Mouse (Mus musculus) liver, embryonic 13.5 days (tissue): ENCODE results near the gene Hivep3. TPM values are rescaled to one million over a fixed set of nuclear protein-coding genes. Genes with fewer than 3 reads are reported as not detected.

Source experiments
- ATAC-seq: fragments of 200-750 bp; cut with Nextera tagmentation; 2 replicates; pipeline ENCODE4 v1.8.0; 2017; ENCODE audit warnings: low read depth, mild to moderate bottlenecking, moderate number of reproducible peaks, moderate library complexity
- DNase-seq: peaks from one replicate; pipeline ENCODE4 v3.0.0; 2022
- H3K27ac ChIP-seq: fragments of 300-500 bp; sonication (generic); 2 replicates; pipeline ENCODE4 v1.5.1; 2015; ENCODE audit warnings: moderate library complexity, mild to moderate bottlenecking, inconsistent platforms
- H3K27me3 ChIP-seq: fragments of 300-500 bp; sonication (generic); 2 replicates; pipeline ENCODE4 v1.6.1; 2015; ENCODE audit warnings: mild to moderate bottlenecking, inconsistent platforms
- H3K36me3 ChIP-seq: fragments of 300-500 bp; sonication (generic); 2 replicates; pipeline ENCODE4 v1.6.1; 2015; ENCODE audit warnings: mild to moderate bottlenecking, inconsistent platforms
- H3K4me1 ChIP-seq: fragments of 300-500 bp; sonication (generic); replicated peaks from 2 replicates; pipeline ENCODE4 v1.6.1; 2015; ENCODE audit warnings: inconsistent platforms
- H3K4me2 ChIP-seq: fragments of 300-500 bp; sonication (generic); 2 replicates; pipeline ENCODE4 v1.6.1; 2015; ENCODE audit warnings: inconsistent platforms, mild to moderate bottlenecking, moderate library complexity
- H3K4me3 ChIP-seq: fragments of 300-500 bp; sonication (generic); replicated peaks from 2 replicates; pipeline ENCODE4 v1.5.1; 2015; ENCODE audit warnings: mild to moderate bottlenecking, inconsistent platforms
- H3K9ac ChIP-seq: fragments of 300-500 bp; sonication (generic); 2 replicates; pipeline ENCODE4 v1.6.1; 2015; ENCODE audit warnings: mild to moderate bottlenecking, inconsistent platforms
- H3K9me3 ChIP-seq: fragments of 300-500 bp; sonication (generic); replicated peaks from 2 replicates; pipeline ENCODE4 v1.6.1; 2016; ENCODE audit warnings: inconsistent platforms
- WGBS: fragments of 180-500 bp; shearing (Covaris S2); methylation state at CpG from one replicate; pipeline ENCODE4 v1.1.7; 2015; ENCODE audit not compliant: insufficient replicate concordance; 5-methylcytosine and 5-hydroxymethylcytosine counted together
- polyA plus RNA-seq: library from polyadenylated mRNA; unstranded; fragments of >200 nt; fragmentation: Nextera tagmentation; extraction: Ambion mirVana; gene quantifications from 2 replicates; pipeline ENCODE4 v1.2.1, GENCODE M21; 2015

Gene Hivep3
- polyA plus RNA-seq, 1 experiment from 2014 or later: 2.1 TPM

DNA sequence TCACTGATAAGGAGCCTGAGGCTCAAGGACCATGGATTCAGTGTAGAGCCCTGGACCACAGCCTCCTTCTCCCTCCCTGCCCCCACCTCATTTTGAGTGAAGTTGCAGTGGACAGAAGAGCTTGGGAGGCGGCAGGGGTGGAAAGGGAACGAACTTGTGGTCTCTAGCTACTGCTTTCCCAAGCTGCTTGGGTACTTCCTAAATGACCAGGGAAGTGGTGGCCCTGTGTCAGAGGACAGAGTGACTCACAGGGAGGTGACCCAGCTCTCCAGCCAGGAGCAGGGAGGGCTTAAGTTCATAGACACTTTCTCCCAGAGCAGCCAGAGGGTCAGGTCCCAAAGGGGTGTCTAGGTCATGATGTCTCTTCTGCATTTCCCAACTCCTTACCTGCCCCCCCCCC lies 178.6 kb downstream of the Hivep3 start:
- no peak for DNase-seq

DNA sequence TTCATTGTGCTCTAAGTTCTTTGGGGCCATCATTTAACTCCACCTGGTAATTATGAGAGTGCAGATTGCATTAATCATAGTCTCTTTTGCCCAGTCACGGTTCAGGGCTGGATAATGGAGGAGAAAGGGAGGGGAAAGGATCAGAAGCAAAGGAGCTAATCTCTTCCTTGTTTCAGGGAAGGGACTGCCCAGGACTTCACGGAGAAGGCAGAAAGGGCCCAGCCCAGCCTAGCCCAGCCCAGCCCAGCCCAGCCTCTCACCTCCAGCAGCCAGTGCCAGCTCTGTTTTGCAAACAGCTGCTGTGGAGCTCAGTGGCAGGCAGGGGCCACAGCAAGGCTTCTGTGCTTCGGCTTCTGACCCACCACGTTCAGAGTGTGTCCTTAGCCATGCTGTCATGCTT lies 180.6 kb downstream of the Hivep3 start:
- Histone ChIP-seq H3K36me3 (no peaks in the 10 kb centered on the region), H3K27ac (no peak overlapping the region), H3K9ac (no peak overlapping the region), H3K4me3 (no peak overlapping the region), H3K4me1 (no peaks in the 10 kb centered on the region), H3K4me2 (no peak overlapping the region), H3K9me3 (no peaks in the 10 kb centered on the region), H3K27me3 (no peaks in the 10 kb centered on the region)
- ATAC-seq (no peak), DNase-seq (no peak)
- 38% methylated on average over 4 of the region's 4 CpGs for WGBS

More for the DNA sequence above, 178.6 kb downstream of the Hivep3 start:
- H3K4me1 ChIP-seq: no peaks in the 10 kb centered on the region
- no peak overlapping the region for H3K27ac ChIP-seq
- H3K9me3 ChIP-seq: no peaks in the 10 kb centered on the region
- H3K36me3 ChIP-seq: no peaks in the 10 kb centered on the region
- no peak overlapping the region for H3K9ac ChIP-seq
- no peak overlapping the region for H3K4me2 ChIP-seq
- H3K27me3 ChIP-seq: no peaks in the 10 kb centered on the region
- no peak overlapping the region for H3K4me3 ChIP-seq
- 13% methylated on average over 2 of the region's 2 CpGs for WGBS
- no peak for ATAC-seq

DNA sequence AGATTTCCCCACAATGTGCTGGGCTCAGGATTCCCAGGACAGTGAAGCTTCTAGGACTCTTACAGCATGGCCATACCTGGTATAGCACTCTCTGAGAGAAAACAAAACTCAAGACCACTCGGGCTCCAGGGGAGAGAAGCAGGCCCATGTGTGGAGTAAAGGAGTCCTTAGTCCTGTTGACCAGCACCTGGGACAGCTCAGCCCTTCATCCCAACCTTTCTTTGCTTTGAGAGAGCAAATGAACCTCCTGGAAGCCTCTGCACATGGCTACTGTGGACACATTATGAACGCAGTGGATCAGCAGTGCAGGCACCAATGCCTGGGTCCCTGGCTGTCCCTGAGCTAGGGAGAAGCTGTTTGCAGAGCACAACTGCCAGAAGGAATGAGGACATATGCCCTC lies 181.5 kb downstream of the Hivep3 start:
- WGBS: 66% methylated on average over 2 of the region's 2 CpGs
- H3K9me3 ChIP-seq: no peaks in the 10 kb centered on the region
- H3K27ac ChIP-seq: no peak overlapping the region
- H3K9ac ChIP-seq: no peak overlapping the region
- H3K27me3 ChIP-seq: no peaks in the 10 kb centered on the region
- H3K4me2 ChIP-seq: no peak overlapping the region
- no peak overlapping the region for H3K4me3 ChIP-seq
- H3K36me3 ChIP-seq: no peaks in the 10 kb centered on the region
- DNase-seq: no peak
- no peak for ATAC-seq
- H3K4me1 ChIP-seq: no peaks in the 10 kb centered on the region

DNA sequence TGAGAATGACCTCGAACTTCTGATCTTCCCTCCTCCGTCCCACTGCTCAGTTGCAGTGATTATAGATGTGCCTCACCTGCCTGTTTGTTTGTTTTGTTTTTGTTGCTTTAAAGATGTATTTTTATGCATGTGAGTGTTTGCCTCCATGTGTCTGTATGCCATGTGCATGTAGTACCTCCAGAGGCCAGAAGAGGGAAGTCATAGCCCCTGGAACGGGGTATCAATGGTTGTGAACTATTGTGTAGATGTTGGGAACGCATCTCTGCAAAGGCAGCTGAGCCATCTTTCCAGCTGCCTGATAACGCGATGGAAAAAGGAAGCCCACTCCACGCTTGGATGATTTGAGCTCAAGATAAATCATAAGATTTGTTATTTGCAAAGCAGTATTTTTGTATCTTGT lies 183.9 kb downstream of the Hivep3 start:
- Histone ChIP-seq H3K4me3 (no peak overlapping the region), H3K27ac (no peak overlapping the region), H3K4me1 (no peaks in the 10 kb centered on the region), H3K36me3 (no peaks in the 10 kb centered on the region), H3K9me3 (no peaks in the 10 kb centered on the region), H3K27me3 (no peaks in the 10 kb centered on the region), H3K9ac (no peak overlapping the region), H3K4me2 (no peak overlapping the region)
- DNase-seq (no peak), ATAC-seq (no peak)
- 59% methylated on average over 7 of the region's 7 CpGs for WGBS

DNA sequence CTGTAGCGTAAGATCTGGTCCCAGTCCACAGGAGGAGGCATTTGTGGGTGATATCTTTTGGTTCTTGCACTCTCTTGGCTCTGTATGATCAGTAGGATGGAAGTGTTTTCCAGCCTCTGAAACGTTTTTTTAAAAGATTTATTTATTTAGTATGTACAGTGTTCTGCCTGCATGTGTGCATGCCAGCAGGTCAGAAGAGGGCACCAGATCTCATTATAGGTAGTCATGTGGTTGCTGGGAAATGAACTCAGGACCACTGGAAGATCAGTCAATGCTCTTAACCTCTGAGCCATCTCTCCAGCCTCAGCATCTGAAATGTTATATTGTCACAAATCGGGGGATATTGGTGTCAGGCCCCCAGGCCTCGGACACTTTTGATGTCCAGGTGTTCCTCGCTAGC lies 185.8 kb downstream of the Hivep3 start:
- Histone ChIP-seq H3K27ac (no peak overlapping the region), H3K4me3 (no peak overlapping the region), H3K36me3 (no peaks in the 10 kb centered on the region), H3K4me2 (no peak overlapping the region), H3K27me3 (no peaks in the 10 kb centered on the region), H3K9me3 (no peaks in the 10 kb centered on the region), H3K9ac (no peak overlapping the region), H3K4me1 (no peaks in the 10 kb centered on the region)
- ATAC-seq: no peak
- 59% methylated on average over 5 of the region's 5 CpGs for WGBS
- DNase-seq: no peak

DNA sequence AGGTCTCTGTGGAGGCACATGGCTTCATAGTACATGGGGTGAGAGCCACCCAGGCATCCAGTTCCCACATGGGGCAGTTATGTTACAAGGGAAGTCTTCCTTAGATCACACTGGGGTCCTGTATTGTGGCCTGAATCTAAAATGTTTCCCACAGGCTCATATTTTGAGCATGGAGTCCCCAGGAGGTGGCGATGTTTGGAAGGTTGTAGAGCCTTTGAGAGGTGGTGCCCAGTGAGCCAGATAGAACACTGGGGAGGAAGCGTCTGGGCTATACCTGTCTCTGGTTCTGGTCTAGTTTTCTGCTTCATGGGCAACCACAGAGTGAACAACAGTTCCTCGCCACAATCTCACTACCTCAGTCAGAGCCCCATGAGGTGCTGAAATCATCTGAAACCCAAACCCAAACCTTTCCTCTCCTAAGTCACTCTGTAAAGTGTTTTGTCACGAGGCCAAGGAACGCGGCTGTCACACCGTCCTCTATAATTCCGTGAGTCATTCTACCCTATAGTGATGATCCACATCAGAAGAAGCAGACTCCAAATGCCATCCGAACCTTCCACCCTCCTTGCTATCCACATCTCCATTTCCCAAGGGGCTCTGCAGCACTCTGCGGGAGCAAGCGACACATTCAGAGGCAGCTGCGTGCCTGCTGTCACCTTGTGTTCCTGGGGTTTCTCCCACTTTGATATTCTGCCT lies 187.6 kb downstream of the Hivep3 start:
- H3K9ac ChIP-seq: no peak overlapping the region
- no peaks in the 10 kb centered on the region for H3K27me3 ChIP-seq
- ATAC-seq (no peak), DNase-seq (no peak)
- H3K4me1 ChIP-seq: no peaks in the 10 kb centered on the region
- H3K4me3 ChIP-seq: no peak overlapping the region
- no peaks in the 10 kb centered on the region for H3K36me3 ChIP-seq
- WGBS: 70% methylated on average over 12 of the region's 12 CpGs
- no peak overlapping the region for H3K27ac ChIP-seq
- no peak overlapping the region for H3K4me2 ChIP-seq
- H3K9me3 ChIP-seq: no peaks in the 10 kb centered on the region

DNA sequence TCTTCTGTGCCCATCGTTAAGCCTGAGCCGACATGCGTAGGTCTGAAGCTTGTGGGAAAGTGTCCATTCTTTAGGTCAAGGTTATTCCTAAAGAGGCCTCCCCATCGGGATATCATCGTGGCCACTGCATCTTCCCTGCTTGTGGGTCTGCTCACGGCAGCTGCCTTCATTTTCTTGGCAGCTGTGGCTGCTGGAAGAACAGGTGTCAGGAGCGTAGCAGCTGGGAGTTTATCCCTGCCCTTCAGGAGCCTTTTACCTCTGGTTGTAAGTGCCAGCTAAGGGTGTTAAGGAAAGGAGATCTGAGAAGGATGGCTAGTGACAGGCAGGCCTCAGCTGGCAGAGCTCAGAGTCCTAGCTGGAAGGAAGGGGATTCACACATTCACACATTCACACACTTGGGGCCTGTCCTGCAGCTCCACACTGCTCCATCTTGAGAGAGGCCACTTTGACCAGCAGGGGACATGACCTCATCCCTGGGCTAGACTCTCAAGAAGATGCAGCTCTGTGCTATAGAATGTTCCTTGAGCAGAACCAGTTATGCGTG lies 188.2 kb downstream of the Hivep3 start:
- DNase-seq: no peak
- H3K9me3 ChIP-seq: no peaks in the 10 kb centered on the region
- H3K4me3 ChIP-seq: no peak overlapping the region
- H3K27me3 ChIP-seq: no peaks in the 10 kb centered on the region
- H3K36me3 ChIP-seq: no peaks in the 10 kb centered on the region
- no peak overlapping the region for H3K4me2 ChIP-seq
- no peak overlapping the region for H3K9ac ChIP-seq
- H3K27ac ChIP-seq: no peak overlapping the region
- WGBS: 65% methylated on average over 8 of the region's 8 CpGs
- no peak for ATAC-seq
- H3K4me1 ChIP-seq: no peaks in the 10 kb centered on the region

DNA sequence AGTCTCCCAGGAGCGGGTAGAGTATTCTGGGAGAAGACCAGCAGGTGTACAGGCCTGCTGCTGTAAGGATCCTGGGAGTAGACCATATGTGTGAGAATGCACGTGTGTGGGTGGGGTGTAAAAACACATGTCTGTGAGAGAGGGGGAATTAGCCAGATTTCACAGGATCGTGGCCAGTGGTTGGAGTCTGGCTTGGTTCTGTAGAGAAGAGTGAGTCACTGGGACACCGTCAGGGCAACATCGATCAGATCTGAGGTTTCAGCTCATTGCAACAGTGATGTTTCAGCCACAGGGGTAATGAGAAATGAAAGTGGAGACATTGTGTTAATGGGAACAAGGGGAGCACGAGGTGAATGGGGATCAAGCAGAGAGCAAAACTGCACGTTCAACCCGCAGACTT lies 189.4 kb downstream of the Hivep3 start:
- Histone ChIP-seq H3K4me3 (no peak overlapping the region), H3K9ac (no peak overlapping the region), H3K9me3 (no peaks in the 10 kb centered on the region), H3K4me2 (no peak overlapping the region), H3K36me3 (no peaks in the 10 kb centered on the region), H3K27ac (no peak overlapping the region), H3K4me1 (no peaks in the 10 kb centered on the region), H3K27me3 (no peaks in the 10 kb centered on the region)
- DNase-seq (no peak), ATAC-seq (no peak)
- 70% methylated on average over 8 of the region's 8 CpGs for WGBS

DNA sequence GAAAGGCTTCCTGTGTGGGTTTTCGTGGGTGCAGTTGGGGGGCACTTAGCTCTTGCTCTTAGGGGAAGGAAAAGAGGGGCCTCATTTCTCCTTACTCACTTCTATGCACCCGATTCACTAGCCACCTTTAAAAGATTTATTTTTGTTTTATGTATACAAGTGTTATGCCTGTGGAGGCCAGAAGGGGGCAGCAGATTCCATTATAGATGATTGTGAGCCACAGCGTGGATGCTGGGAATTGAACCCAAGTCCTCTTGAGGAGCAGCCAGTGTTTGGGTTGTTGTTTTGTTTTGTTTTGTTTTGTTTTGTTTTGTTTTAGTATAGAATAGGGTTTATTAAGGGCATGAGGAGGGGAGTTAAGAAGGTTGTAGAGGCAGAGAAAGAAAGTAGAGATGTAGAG lies 189.8 kb downstream of the Hivep3 start:
- H3K4me1 ChIP-seq: no peaks in the 10 kb centered on the region
- no peak overlapping the region for H3K4me2 ChIP-seq
- no peak overlapping the region for H3K4me3 ChIP-seq
- 64% methylated on average over 3 of the region's 3 CpGs for WGBS
- H3K27me3 ChIP-seq: no peaks in the 10 kb centered on the region
- H3K36me3 ChIP-seq: no peaks in the 10 kb centered on the region
- ATAC-seq: no peak
- H3K27ac ChIP-seq: no peak overlapping the region
- H3K9me3 ChIP-seq: no peaks in the 10 kb centered on the region
- DNase-seq: no peak
- no peak overlapping the region for H3K9ac ChIP-seq

DNA sequence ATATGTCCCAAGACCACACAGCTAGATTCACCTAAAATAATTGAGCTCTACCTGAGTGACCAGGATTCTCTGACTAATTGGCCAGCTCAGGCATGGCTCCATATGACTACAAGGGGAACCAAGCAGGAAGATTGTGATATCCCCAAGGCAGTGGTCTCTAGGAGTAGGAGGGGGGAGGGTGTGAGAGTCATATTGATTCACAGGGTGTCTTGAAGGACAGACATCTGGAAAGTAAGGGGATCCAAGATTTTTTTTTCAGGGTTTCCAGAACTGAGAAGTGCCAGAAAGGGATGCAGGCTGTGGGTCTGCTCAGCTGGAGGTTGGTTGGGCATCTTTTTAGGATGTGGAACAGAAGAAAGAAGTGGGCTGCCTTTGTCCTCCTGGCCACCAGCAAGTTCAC lies 191.5 kb downstream of the Hivep3 start:
- no peaks in the 10 kb centered on the region for H3K27me3 ChIP-seq
- H3K4me3 ChIP-seq: no peak overlapping the region
- no peak overlapping the region for H3K27ac ChIP-seq
- H3K9ac ChIP-seq: no peak overlapping the region
- no peaks in the 10 kb centered on the region for H3K9me3 ChIP-seq
- ATAC-seq (no peak), DNase-seq (no peak)
- H3K36me3 ChIP-seq: no peaks in the 10 kb centered on the region
- no peak overlapping the region for H3K4me2 ChIP-seq
- H3K4me1 ChIP-seq: no peaks in the 10 kb centered on the region

DNA sequence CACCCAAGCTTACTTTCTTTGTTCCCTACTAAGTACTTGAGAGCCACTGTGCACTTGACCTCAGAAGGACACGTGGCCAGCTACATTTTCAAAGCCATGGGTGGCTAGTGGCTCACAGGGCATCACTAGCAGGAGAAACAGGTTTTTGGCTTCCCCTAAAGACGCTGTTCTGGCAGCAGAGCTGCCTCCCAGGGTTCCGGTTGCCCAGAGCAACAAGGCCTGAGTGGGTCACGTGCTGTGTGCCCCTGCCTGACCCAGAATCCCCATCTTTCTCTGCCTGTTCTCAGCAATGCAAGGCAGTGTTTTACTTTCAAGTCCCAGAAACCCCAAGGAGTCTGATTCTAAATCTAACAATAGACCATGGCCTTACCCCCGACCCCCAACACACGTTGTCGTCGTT lies 198.3 kb downstream of the Hivep3 start:
- ATAC-seq: no peak

DNA sequence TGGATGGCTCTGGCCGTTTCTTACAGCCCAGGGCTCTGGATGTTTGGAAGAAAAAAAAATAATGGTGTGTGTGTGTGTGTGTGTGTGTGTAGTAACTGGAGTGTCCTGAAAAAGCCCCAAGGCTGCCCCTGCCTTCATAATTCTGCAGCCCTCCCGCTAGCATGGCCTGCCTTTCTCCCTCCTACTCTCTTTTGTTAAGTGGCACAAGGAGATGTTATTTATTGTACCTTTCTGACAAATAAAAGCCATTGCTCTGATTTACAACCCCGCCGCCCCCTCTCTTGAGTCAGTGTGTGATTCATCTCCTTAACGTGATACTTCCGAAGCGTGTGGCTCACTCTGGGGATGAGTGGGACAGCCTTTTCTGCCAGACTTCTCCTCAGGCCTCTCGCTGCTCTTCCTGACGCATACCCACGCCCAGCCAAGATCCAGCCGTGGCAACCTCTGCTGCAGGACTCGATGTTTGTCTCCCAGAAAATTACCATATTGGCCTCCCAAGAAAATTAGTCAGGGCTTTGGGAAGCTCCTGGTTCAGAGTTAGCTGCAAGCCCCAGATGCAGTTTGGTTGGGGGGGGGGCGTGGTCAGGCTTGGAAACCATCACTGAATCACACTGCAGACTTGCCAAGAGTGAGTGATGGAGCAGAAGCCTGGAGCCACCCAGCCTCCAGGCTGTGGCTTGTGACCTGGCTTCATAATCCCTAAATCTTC lies 199.1 kb downstream of the Hivep3 start:
- Histone ChIP-seq H3K27me3 (no peaks in the 10 kb centered on the region), H3K36me3 (no peaks in the 10 kb centered on the region), H3K4me1 (no peaks in the 10 kb centered on the region), H3K4me3 (no peak overlapping the region), H3K4me2 (no peak overlapping the region), H3K9me3 (no peaks in the 10 kb centered on the region), H3K9ac (no peak overlapping the region), H3K27ac (no peak overlapping the region)
- 60% methylated on average over 13 of the region's 13 CpGs for WGBS
- ATAC-seq: no peak
- DNase-seq: no peak

More for the DNA sequence above, 198.3 kb downstream of the Hivep3 start:
- H3K9me3 ChIP-seq: no peaks in the 10 kb centered on the region
- H3K9ac ChIP-seq: no peak overlapping the region
- no peaks in the 10 kb centered on the region for H3K27me3 ChIP-seq
- DNase-seq: no peak
- H3K36me3 ChIP-seq: no peaks in the 10 kb centered on the region
- WGBS: 64% methylated on average over 8 of the region's 8 CpGs
- no peak overlapping the region for H3K4me3 ChIP-seq
- H3K4me1 ChIP-seq: no peaks in the 10 kb centered on the region
- H3K27ac ChIP-seq: no peak overlapping the region
- H3K4me2 ChIP-seq: no peak overlapping the region
